Mouse (Mus musculus): Measurements from ENCODE around the gene Gm37240.
"Not testable (repeated sequence)": the region's sequence is repeated elsewhere in the genome, so short reads cannot be mapped to it uniquely, and the experiment has no call there.

The Gm37240 gene

GRCm38 (mm10) chr3:84563415-84563814 lies 1323.9 kb downstream of the Gm37240 start:
- in situ Hi-C loops (cut with MboI, MseI) = no loop called here

GRCm38 (mm10) chr3:84562911-84563310 lies 1324.4 kb downstream of the Gm37240 start:
- in situ Hi-C loops (cut with MboI, MseI) = not testable (repeated sequence)

- in situ Hi-C loops (cut with MboI, MseI) = no loop called here
Observed at GRCm38 (mm10) chr3:84558301-84558700, 1329.0 kb downstream of the Gm37240 start.

GRCm38 (mm10) chr3:84555780-84556179 lies 1331.5 kb downstream of the Gm37240 start:
- in situ Hi-C loops (cut with MboI, MseI) = no loop called here

- in situ Hi-C loops (cut with MboI, MseI) = no loop called here
Observed at GRCm38 (mm10) chr3:84547177-84547576, 1340.1 kb downstream of the Gm37240 start.

GRCm38 (mm10) chr3:84542450-84542849 lies 1344.9 kb downstream of the Gm37240 start:
- in situ Hi-C loops (cut with MboI, MseI) = loop anchor here (5.0 kb wide), 1 partner anchor 385 kb away; the partner anchor contains the start of gene Mnd1

GRCm38 (mm10) chr3:84541881-84542280 lies 1345.4 kb downstream of the Gm37240 start:
- in situ Hi-C loops (cut with MboI, MseI) = loop anchor here (5.0 kb wide), 1 partner anchor 385 kb away; the partner anchor contains the start of gene Mnd1

- in situ Hi-C loops (cut with MboI, MseI) = loop anchor here (5.0 kb wide), 1 partner anchor 383 kb away; the partner anchor contains the start of gene Mnd1
Observed at GRCm38 (mm10) chr3:84540640-84541039, 1346.7 kb downstream of the Gm37240 start.

- in situ Hi-C loops (cut with MboI, MseI) = no loop called here
Observed at GRCm38 (mm10) chr3:84536987-84537386, 1350.3 kb downstream of the Gm37240 start.

- in situ Hi-C loops (cut with MboI, MseI) = loop anchor here (5.0 kb wide), 1 partner anchor 176 kb away; no protein-coding TSS in a partner anchor
Observed at GRCm38 (mm10) chr3:84533227-84533626, 1354.1 kb downstream of the Gm37240 start.

- in situ Hi-C loops (cut with MboI, MseI) = loop anchor here (10.0 kb wide), 1 partner anchor 1136 kb away; no protein-coding TSS in a partner anchor
Observed at GRCm38 (mm10) chr3:84529021-84529420, 1358.3 kb downstream of the Gm37240 start.

GRCm38 (mm10) chr3:84524952-84525351 lies 1362.4 kb downstream of the Gm37240 start:
- in situ Hi-C loops (cut with MboI, MseI) = loop anchor here (10.0 kb wide), 1 partner anchor 1140 kb away; no protein-coding TSS in a partner anchor

GRCm38 (mm10) chr3:84516163-84516562 lies 1371.2 kb downstream of the Gm37240 start:
- in situ Hi-C loops (cut with MboI, MseI) = no loop called here

- in situ Hi-C loops (cut with MboI, MseI) = no loop called here
Observed at GRCm38 (mm10) chr3:84512774-84513515, 1374.4 kb downstream of the Gm37240 start.

GRCm38 (mm10) chr3:84505193-84505592 lies 1382.1 kb downstream of the Gm37240 start:
- in situ Hi-C loops (cut with MboI, MseI) = no loop called here

GRCm38 (mm10) chr3:84504291-84504690 lies 1383.0 kb downstream of the Gm37240 start:
- in situ Hi-C loops (cut with MboI, MseI) = no loop called here

GRCm38 (mm10) chr3:84502101-84502500 lies 1385.2 kb downstream of the Gm37240 start:
- in situ Hi-C loops (cut with MboI, MseI) = no loop called here

- in situ Hi-C loops (cut with MboI, MseI) = no loop called here
Observed at GRCm38 (mm10) chr3:84500491-84500890, 1386.8 kb downstream of the Gm37240 start.

- in situ Hi-C loops (cut with MboI, MseI) = no loop called here
Observed at GRCm38 (mm10) chr3:84497718-84498117, 1389.6 kb downstream of the Gm37240 start.

GRCm38 (mm10) chr3:84492657-84493056 lies 1394.7 kb downstream of the Gm37240 start:
- in situ Hi-C loops (cut with MboI, MseI) = no loop called here

- in situ Hi-C loops (cut with MboI, MseI) = no loop called here
Observed at GRCm38 (mm10) chr3:84492148-84492547, 1395.2 kb downstream of the Gm37240 start.

- in situ Hi-C loops (cut with MboI, MseI) = no loop called here
Observed at GRCm38 (mm10) chr3:84488716-84489115, 1398.6 kb downstream of the Gm37240 start.

- in situ Hi-C loops (cut with MboI, MseI) = no loop called here
Observed at GRCm38 (mm10) chr3:84484891-84485290, 1402.4 kb downstream of the Gm37240 start.
